Mouse (Mus musculus) left cerebral cortex, postnatal 36 days (tissue): Measurements from ENCODE around the gene Ccer1. TPM values are rescaled to one million over a fixed set of nuclear protein-coding genes. Genes with fewer than 3 reads are reported as not detected.

Experiments used
- DNase-seq, 2 experiments: peaks; one replicate each; pipeline ENCODE4 v3.0.0; 2021 to 2022; ENCODE audit warnings: low spot score in 2 of 2, mixed read lengths in 1 of 2
- intact Hi-C: fragments of 180-260 bp; cut with DNase I; formaldehyde crosslinking; loops from one replicate; pipeline ENCODE4 v1.15.1; 2025
- total RNA-seq, 2 experiments: library from RNA; stranded (reverse); gene quantifications; 2 replicates each; pipeline ENCODE4 v1.2.3; 2021

Gene Ccer1
- total RNA-seq = not detected

DNA sequence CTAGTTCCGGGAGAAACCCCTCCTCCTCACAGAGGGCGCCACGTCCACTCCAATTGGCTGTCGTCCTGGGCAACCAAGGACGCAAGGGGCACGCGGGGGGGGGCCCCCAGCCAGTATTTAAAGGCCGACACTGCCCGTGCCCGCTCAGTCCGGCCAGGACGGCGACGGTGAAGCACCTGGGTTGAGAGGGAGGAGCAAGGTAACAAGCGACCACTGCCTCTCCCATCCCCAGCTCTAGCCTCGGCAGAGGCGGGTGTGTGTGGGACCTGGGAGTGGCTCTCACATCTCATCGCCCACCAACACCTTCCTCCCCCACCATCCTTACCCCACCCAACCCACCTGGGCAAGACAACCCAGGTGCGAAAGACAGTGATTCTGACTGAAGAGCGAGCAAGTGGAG is at the start of gene Ccer1:
Gene Ccer1, plus strand, starts transcription at position 147 of the 400 bp plus-strand sequence.
- intact Hi-C loops = loop anchor here (5.0 kb wide), 1 partner anchor 321 kb away; no protein-coding TSS in a partner anchor

DNA sequence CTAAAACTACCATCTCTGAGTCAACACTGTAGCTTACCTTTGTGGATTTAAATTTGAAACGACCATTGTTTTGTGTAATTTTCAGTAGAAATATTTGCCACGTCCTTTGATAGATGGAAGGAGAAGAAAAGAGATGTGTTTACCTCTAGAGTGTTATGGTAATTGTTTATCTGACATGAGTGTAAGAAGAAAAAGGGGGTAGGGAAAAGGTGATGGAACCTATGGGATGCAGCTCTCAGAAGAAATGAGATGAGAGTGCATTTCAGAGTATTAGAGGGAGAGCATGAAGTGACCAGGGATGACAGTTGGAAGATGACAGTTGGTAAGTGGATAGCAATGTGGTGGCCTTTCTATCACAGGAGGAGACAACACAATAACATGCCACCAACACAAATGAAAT is 49.1 kb upstream of the Ccer1 start, which contains the start of gene Epyc:
Gene Epyc, plus strand, starts transcription at position 301 of the 400 bp plus-strand sequence.
- intact Hi-C loops = no loop called here
- DNase-seq = no peak

More for the DNA sequence above, at the start of gene Ccer1:
- DNase-seq = no peak

DNA sequence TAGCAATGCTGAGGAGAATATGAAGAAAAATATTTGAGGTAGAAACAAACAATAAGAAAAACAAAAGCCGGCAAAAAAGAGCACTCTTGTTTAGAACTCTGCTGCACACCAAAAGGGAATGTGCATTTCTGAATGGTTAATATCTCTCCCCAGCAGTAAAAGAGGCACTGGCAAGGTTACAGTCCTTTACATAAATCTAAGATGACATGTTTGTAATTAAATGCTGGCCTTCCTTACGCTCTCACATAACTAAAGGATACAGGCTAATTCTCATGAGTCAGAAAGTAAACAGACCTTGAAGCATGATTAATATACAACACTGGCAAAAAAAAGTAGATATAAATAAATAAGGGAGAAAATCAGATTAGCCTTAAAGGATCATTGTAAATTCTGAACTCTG is 42.5 kb upstream of the Ccer1 start:
- intact Hi-C loops = no loop called here
- DNase-seq = no peak

DNA sequence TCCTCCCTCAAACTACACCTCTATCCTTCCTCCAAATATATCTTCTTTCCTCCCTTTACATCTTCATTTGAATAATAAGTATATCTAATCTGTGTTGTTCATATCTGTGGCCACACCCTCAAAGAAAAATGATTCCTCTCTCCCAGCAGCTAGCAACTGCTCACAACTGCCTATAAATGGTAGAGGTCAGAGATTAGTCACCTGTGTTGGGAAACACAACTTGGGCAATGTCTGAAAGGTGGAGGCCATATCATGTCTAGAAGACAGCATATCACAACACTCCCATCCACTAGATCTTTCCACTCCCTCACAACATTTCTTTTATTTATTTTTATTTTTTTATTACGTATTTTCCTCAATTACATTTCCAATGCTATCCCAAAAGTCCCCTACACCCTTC is 33.4 kb upstream of the Ccer1 start:
- intact Hi-C loops = no loop called here
- DNase-seq = no peak

DNA sequence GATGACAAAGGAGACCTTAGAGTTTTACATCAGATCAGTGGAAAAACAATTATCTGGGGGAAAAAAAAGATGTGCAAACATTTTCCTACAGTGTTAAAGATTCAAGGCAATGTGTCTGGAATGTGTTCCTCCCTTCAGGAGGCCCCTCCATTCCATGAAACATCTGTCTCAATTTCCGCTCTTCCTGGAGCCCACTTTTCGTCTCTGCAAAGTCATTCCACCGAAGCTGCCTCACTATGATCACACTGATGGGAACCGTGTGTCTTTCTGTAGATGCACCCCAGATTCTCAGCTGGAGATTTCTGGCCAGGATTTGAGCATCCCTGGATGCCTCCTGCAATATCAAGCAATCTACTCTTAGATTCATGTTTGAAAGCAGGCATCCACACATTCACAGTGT is 24.2 kb upstream of the Ccer1 start:
- intact Hi-C loops = loop anchor here (5.0 kb wide), 1 partner anchor 321 kb away; no protein-coding TSS in a partner anchor
- no peak for DNase-seq

DNA sequence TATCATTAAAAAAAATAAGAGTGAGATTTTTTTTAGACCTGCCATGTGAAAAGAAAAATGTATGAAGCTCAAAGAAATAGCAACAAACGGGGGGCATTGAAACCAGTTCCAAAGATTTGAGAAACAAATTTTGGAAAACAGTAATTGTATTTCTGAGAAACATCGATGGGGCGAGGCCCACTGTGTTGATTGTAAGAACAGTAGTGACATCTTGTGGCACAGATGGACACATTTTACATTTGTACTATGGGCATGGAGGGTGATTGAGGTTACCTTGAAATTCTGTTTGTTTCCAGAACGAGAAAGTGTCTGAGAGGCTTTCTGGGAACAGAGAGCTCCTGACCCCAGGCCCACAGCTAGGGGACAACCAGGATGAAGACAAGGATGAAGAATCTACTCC is 22.7 kb upstream of the Ccer1 start:
- DNase-seq = no peak
- intact Hi-C loops = loop anchor here (2.0 to 10.0 kb wide), 2 partner anchors 293 to 1535 kb away; partner anchors contain the start of gene Gm5426

DNA sequence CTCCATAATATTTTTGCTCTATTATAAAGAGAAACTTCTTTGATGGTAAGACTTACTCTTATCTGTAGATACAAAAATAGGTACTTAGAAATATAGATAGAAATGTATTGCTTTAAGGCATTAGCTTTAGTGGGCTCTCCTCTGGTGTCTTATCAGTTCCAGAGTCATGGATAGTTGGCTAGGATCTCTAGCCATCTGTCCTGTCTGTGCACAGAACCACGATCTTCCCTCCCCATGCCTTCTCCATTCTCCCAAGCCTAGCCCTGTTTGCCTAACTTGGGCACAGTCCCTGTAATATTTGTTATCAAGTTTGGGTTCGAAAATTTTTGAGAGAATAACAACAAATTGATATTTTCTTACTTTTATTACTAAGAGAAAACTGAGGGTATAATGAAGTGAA is 19.6 kb upstream of the Ccer1 start:
- no peak for DNase-seq
- intact Hi-C loops = loop anchor here (10.0 kb wide), 1 partner anchor 1538 kb away; the partner anchor contains the start of gene Gm5426

DNA sequence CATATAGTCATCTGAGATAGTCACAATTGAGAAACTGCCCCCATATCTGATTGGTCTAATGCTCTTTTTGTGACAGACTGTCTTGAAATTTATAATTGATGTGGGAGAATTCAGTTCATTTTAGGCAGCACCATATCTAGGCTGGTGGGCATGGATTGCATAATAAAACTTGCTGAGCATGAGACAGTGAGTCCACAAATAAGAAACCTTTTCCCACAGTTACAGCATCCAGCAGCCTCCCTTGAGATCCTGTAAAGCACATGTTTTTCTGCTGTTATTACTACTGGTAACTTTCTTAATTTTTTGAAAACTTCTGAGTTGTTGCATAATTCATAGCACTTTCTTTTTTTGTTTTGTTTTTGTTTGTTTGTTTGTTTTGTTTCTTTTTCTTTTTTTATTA is 9.9 kb upstream of the Ccer1 start:
- intact Hi-C loops = no loop called here
- DNase-seq = no peak

DNA sequence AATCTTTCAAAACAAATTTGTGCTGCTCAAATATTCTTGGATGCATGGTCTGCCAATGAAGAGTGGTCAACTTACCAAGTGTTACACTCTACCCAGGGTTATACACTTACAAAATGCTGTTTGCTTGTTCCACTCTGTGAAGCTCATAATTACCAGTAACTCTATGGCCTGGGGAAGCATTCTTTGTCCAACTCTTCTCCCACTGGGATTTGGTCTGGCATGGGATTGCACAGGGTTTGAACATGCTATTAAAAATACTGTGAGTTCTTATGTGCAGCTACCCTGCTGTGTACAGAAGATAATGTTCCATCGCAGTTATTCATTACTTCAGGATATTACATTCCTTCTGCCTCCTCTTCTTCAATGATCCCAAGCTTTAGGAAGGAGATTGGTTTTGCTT is 5.7 kb upstream of the Ccer1 start:
- intact Hi-C loops = no loop called here
- DNase-seq = no peak

DNA sequence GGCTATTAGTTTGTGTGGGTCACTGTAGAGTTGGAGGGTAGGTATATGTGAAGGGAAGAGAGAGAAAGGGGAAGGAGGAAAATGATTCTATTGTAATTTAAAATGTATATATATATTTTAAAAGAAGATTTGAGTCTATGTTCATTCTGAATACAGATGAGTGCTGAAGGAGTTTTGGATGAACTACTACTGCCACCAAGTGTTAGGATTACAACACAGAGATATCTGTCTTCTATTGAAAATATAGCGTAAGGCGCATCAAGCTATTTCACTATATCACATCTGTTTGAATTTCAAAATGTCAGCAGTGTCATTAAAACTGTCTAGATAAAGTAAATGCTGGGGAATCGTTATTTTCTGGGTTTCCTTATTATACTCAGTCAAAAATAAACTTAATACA is 3.4 kb upstream of the Ccer1 start:
- intact Hi-C loops = loop anchor here (2.0 kb wide), 1 partner anchor 343 kb away; no protein-coding TSS in a partner anchor
- DNase-seq = no peak

DNA sequence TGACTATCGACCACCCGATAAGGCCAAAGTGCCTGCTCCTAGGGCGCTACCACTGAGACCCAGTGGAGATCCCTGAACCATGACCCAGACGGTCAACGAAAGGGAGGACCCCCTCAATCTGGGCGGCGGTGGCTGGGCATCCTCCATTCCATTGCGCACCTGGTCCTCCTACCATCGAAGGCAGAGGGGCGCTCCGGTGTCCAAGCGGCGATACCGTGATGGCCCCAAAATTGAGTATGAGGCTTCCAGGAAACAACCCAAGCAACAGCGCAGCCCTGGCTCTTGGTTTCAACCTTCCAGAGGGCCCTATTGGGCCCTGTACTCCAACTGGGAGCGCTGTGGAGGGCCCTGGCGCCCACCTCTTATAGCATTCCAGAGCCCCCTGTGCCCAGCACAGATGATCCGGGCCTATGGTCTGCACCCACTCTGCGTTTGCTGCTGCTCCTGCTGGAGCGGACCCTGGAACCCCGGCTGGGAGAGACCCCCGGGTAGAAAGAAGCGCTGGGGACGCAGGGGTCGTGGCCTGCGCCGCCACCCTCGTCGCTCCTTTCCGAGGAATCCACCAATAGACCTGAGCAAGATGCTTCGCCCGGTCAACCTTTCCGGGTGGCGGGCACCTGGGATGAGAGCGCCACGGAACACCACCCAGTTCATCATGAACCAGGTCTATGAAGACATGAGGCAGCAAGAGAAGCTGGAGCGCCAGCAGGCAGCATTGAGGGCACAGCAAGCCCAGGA is 708 bp downstream of the Ccer1 start:
- DNase-seq = no peak
- intact Hi-C loops = loop anchor here (5.0 kb wide), 1 partner anchor 321 kb away; no protein-coding TSS in a partner anchor

DNA sequence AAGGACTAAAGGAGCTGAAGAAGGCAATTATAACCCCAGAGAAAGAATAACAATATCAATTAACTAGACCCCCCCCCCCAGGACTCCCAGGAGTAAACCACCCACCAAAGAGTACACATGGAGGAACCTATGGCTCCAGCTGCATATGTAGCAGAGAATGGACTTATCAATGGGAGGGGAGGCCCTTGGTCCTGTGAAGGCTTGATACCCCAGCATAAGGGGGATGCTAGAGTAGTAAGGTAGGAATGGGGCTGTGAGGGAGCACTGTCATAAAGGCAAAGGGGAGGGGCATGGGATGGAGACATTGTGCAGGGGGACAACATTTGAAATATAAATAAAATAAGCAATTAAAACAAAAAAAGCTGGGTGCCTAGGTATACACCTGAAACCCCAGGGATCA is 9.5 kb downstream of the Ccer1 start:
- intact Hi-C loops = no loop called here
- DNase-seq = no peak

DNA sequence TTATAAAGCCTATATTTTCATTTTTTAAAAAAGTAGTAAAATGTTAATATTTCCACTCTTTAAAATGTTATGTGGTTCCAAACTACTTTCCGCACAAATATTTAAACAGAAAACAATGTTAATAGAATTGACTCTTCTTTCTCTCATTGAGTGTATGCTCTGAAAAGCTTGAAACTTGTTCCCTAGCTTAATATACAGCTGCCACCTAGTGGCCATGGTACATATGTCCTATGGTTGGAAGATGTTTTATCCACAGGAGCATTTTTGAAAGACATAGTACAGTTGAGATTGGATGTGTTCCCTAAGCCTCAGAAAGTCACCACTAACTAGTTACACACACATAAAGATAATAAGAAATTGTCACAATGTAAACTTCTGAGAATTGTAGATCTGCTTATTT is 11.7 kb downstream of the Ccer1 start:
- intact Hi-C loops = no loop called here
- DNase-seq = no peak

DNA sequence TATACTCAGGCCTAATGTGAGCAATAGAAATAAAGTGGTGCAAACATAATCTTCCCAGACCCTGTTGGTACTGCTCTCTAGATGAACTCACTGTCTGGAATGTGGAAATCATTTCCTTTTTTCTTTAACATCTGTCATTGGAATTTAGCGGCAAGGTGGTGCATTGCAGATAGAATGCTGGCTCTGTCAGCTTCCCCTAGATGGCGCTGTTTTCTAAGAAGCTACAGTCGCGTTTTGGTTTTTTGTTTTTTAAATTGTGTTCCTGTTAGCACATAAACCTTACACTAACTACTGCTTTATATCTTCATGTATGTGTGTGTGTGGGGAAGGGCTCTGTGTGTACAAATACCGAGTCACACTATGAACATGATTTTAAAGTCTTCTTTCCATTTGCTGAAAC is 19.8 kb downstream of the Ccer1 start:
- no peak for DNase-seq
- intact Hi-C loops = loop anchor here (5.0 to 10.0 kb wide), 3 partner anchors 92 to 1370 kb away; no protein-coding TSS in a partner anchor

DNA sequence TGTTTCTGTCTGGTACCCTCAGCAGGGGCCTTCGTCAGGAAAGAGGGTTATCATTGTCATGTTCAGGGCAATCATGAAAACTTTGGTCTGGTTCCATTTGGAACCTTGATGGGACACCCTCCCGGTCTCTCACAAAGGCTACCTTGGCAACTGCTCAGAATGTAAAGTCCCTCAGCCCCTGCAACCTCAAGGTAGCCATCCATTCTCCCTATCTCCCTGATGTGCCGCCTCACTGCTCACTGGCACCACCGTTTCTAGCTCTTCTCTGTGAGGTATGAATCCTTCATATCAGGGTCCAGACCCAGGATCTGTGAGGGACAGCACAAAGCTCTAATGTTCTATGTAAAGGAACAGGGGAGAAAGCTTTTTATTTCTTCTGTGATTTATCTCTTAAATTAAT is 21.7 kb downstream of the Ccer1 start:
- DNase-seq = no peak
- intact Hi-C loops = loop anchor here (5.0 to 10.0 kb wide), 3 partner anchors 90 to 1368 kb away; no protein-coding TSS in a partner anchor

DNA sequence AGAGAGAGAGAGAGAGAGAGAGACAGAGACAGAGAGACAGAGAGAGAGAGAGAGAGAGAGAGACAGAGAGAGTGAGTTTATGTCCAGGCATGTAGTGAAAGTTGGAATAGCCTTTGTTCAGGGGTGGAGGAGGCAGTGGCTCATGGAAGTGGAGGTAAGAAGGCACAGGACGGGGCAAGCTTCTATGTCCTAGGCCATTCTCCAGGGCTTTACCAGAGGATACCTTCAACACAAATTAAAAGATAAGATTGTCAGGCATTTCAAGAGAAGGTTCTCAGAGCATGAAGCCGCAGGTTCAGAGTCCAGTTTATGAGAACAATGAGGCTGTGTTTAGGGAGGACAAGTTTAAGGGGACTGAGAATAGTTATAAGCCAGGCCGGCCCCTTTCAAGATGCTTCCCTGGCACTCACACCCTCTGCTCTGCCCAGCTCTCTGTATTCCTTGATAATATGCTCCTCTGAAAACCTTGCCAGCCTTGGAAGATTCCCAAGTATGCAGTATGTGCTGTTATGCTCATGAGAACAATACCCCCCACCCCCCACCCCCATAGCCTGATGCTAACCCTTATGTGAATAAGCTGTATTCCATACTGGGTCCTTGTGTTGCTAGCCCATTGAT is 22.5 kb downstream of the Ccer1 start:
- intact Hi-C loops = loop anchor here (10.0 kb wide), 1 partner anchor 89 kb away; no protein-coding TSS in a partner anchor

DNA sequence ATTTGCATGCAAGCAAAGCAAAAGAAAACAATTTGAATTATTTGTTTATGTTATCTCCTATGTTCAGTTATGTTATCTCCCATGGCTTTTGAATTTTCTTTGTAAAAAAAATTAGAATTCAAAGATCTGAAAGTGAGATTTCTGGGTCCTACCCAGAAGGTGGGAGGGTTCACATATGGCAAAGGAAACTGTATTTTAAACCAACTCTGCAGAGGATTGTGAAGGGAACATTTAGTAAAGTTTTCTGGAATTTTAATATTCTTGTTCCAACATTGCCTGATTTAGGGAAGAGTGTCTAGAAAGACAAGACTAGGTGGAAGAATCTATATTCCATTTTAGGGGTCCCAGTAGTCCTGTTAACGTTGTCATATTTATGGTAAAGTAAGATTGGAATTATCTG is 24.4 kb downstream of the Ccer1 start:
- DNase-seq = no peak

More for the DNA sequence above, 22.5 kb downstream of the Ccer1 start:
- DNase-seq = no peak

DNA sequence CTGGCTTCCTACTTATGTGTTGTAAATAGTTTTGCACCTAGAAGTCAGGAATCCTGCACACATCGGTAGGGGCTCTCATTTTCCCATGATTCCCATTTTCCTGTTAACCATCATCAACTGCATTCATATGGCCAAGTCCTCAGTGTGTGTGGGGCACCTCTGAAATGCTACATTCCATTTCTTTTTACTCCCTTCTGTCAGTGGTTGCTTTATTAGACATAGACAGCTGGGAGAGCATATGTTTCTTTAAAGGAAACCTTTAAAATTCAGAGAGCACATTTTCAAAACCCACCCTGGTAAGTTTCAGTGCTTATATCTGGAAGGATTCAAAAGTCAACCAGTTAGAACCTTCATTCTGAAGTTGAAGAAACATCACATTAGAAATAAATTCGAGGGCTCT is 25.2 kb downstream of the Ccer1 start:
- intact Hi-C loops = loop anchor here (10.0 kb wide), 1 partner anchor 87 kb away; no protein-coding TSS in a partner anchor
- DNase-seq = no peak

More for the DNA sequence above, 24.4 kb downstream of the Ccer1 start:
- intact Hi-C loops = loop anchor here (10.0 kb wide), 1 partner anchor 88 kb away; no protein-coding TSS in a partner anchor

DNA sequence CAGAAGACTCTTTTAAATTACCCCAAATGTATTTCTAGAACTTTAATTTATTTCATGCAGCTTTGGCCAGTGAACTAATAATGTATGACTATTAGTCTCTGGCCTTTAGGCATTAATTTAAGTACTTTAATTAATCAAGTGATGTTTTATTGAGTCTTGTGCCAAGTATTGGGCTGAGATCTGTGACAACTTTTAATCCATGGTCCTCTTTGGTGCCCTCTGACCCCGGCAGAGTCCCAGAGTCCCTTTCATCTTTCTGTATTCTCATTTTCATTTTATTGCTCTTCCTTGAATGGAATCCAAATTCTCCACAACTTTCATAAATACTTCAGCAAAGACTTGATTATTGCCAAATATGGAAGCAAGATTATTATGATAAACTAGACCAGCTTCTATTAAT is 27.8 kb downstream of the Ccer1 start:
- intact Hi-C loops = no loop called here
- no peak for DNase-seq

DNA sequence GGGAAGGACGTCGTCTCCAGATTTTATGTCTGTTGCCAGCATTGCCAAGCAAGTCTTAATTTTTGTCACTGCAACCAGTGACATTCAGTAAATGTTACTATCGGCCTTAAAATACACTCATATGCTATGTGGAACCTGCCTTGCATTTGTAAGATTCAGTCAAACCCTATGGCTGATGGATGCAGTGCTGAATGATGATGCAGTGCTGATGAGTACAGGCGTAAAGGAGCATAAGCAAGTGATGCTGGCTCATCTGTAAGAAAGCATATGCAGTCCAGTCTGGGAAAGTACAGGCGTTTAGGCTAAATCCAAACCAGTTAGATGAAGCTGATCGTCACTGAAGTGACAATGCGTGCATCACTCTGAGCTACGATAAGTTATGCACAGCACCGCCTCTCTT is 29.9 kb downstream of the Ccer1 start:
- DNase-seq = no peak
- intact Hi-C loops = no loop called here

DNA sequence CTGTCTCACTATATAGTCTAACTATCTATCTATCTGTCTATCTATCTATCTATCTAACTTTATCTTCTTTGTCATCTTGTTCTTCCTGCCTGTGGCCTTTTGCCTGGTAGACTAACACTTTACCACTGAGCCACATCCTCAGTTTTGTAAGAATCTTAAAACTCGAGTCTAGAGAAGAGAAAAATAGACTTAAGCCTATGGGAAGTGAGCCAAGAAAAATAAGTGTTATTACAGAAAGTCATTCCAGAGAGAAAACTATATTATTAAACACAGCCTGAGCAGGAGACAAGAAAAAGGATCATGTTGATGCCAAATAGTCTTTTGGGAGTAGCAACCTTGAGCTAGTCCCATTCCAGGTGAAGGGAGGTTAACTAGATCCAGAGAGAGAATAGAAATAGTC is 33.1 kb downstream of the Ccer1 start:
- DNase-seq = no peak
- intact Hi-C loops = no loop called here
